ENCODE assay signal across 28 mouse cellular contexts in the genomic region with DNA sequence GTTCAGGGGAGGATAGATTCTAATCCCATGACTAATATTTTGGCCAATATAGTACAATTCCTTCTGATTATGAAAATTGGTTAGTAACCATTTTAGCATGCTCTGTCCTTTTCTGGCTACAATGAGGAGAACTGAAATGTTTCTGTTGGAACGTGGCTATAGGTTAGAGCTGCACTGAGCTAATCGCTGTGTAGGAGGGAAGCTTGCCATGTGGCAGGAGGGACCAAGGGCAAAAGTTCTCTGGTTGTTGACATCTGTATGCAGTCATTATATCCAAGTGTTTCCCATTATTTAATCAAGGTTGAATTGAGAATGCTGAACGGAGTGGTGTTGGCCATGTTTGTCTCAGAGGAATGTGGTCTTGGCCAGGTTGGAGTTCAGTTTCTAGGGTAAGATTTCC.
A peak's percentile ranks its signal among the peaks of the same experiment; 100 is the strongest.
DNase-seq lines count a peak whose midpoint lies in the region; ATAC-seq lines count a peak whose summit lies in the region.
"Had no signal": no experiment of that assay in that cellular context is flagged by ENCODE, and none has a peak within 500 bp of the region (broad histone marks: within the 10 kb centered on the region; RNA-seq: fewer than 3 reads in every experiment).

No protein-coding gene starts in this region.

- H3K4me2 ChIP-seq in midbrain, embryonic 14.5 days (ENCODE audit: low read length), result no peak overlapping the region
- H3K4me2 ChIP-seq in midbrain, embryonic 11.5 days, result no peak overlapping the region
- H3K4me2 ChIP-seq in embryonic facial prominence, embryonic 11.5 days (ENCODE audit: low read depth, low read length), result no peak overlapping the region
- no peak overlapping the region for H3K4me2 ChIP-seq in embryonic facial prominence, embryonic 15.5 days (replicated peaks)
- no peak overlapping the region for H3K4me2 ChIP-seq in hindbrain, embryonic 13.5 days
- H3K4me2 ChIP-seq: embryonic facial prominence, embryonic 12.5 days; heart, embryonic 13.5 days; hindbrain, embryonic 15.5 days had no signal

- ATAC-seq in midbrain, embryonic 14.5 days (ENCODE audit: low FRiP score, low TSS enrichment), result no peak; the same call in 1 of the 2 replicates
- no peak for ATAC-seq in midbrain, embryonic 11.5 days (ENCODE audit: low FRiP score)
- no peak for ATAC-seq in embryonic facial prominence, embryonic 11.5 days (replicated peaks; ENCODE audit: insufficient number of reproducible peaks, low FRiP score, low TSS enrichment, low read depth)
- peak; percentile 80 for ATAC-seq in embryonic facial prominence, embryonic 15.5 days (ENCODE audit: insufficient number of reproducible peaks, low FRiP score, low TSS enrichment, low read depth)
- ATAC-seq in hindbrain, embryonic 13.5 days (ENCODE audit: low FRiP score), result no peak
- ATAC-seq: forebrain, embryonic 14.5 days; intestine, postnatal 0 days had no signal

- no peak overlapping the region for H3K9ac ChIP-seq in midbrain, embryonic 14.5 days (replicated peaks; ENCODE audit: low read length)
- no peak overlapping the region for H3K9ac ChIP-seq in midbrain, embryonic 11.5 days (ENCODE audit: low read length)
- H3K9ac ChIP-seq in embryonic facial prominence, embryonic 11.5 days (replicated peaks; ENCODE audit: low read length), result no peak overlapping the region
- H3K9ac ChIP-seq in embryonic facial prominence, embryonic 15.5 days, result no peak overlapping the region
- H3K9ac ChIP-seq in hindbrain, embryonic 13.5 days, result no peak overlapping the region
- H3K9ac ChIP-seq: embryonic facial prominence, embryonic 12.5 days; heart, embryonic 13.5 days; hindbrain, embryonic 15.5 days had no signal

- no peaks in the 10 kb centered on the region for H3K9me3 ChIP-seq in midbrain, embryonic 14.5 days (ENCODE audit: control insufficient read depth, low read length)
- H3K9me3 ChIP-seq in midbrain, embryonic 11.5 days (ENCODE audit: control insufficient read depth, low read length), result no peaks in the 10 kb centered on the region
- H3K9me3 ChIP-seq in embryonic facial prominence, embryonic 11.5 days (replicated peaks; ENCODE audit: control insufficient read depth, low read length), result no peaks in the 10 kb centered on the region
- no peaks in the 10 kb centered on the region for H3K9me3 ChIP-seq in embryonic facial prominence, embryonic 15.5 days (replicated peaks)
- no peaks in the 10 kb centered on the region for H3K9me3 ChIP-seq in hindbrain, embryonic 13.5 days
- H3K9me3 ChIP-seq: embryonic facial prominence, embryonic 12.5 days; G1E; heart, embryonic 10.5 days; heart, embryonic 13.5 days; hindbrain, embryonic 15.5 days had no signal

- DNase-seq in midbrain, embryonic 14.5 days, result peak; percentile 21
- DNase-seq in midbrain, embryonic 11.5 days (ENCODE audit: low spot score, missing footprints), result no peak
- DNase-seq in Muller cell, postnatal 12 days (ENCODE audit: inconsistent ontology term), result peak; percentile 16
- peak; percentile 67 for DNase-seq in embryonic facial prominence, embryonic 11.5 days (ENCODE audit: low spot score)
- no peak for DNase-seq in gastrocnemius, adult 18-20 months (ENCODE audit: low spot score)
- DNase-seq: adrenal gland, adult 2 months; adrenal gland, postnatal 14 days; B cell, adult 2 months; cerebellum, adult 11 months; cerebellum, adult 2 months; cerebellum, adult 9-11 months; cerebellum, postnatal 36 days; embryo, embryonic 11 days; gastrocnemius, postnatal 10 days; gastrocnemius, postnatal 36 days; heart, adult 18-20 months; heart, postnatal 14 days; heart, postnatal 4 days had no signal

- H3K27ac ChIP-seq in midbrain, embryonic 14.5 days (replicated peaks; ENCODE audit: low read depth, low read length), result no peak overlapping the region
- H3K27ac ChIP-seq in midbrain, embryonic 11.5 days (ENCODE audit: low read depth, low read length), result no peak overlapping the region
- no peak overlapping the region for H3K27ac ChIP-seq in embryonic facial prominence, embryonic 11.5 days (replicated peaks; ENCODE audit: low read depth, low read length)
- no peak overlapping the region for H3K27ac ChIP-seq in embryonic facial prominence, embryonic 15.5 days (replicated peaks)
- no peak overlapping the region for H3K27ac ChIP-seq in hindbrain, embryonic 13.5 days
- H3K27ac ChIP-seq: embryonic facial prominence, embryonic 12.5 days; heart, embryonic 10.5 days; heart, embryonic 13.5 days; hindbrain, embryonic 15.5 days had no signal

- H3K4me3 ChIP-seq in midbrain, embryonic 14.5 days (replicated peaks; ENCODE audit: low read depth, low read length), result no peak overlapping the region
- H3K4me3 ChIP-seq in midbrain, embryonic 11.5 days (ENCODE audit: low read depth, low read length), result no peak overlapping the region
- H3K4me3 ChIP-seq in embryonic facial prominence, embryonic 11.5 days (ENCODE audit: low read depth, low read length), result no peak overlapping the region
- H3K4me3 ChIP-seq in embryonic facial prominence, embryonic 15.5 days (replicated peaks), result no peak overlapping the region
- no peak overlapping the region for H3K4me3 ChIP-seq in hindbrain, embryonic 13.5 days
- H3K4me3 ChIP-seq: embryonic facial prominence, embryonic 12.5 days; heart, embryonic 10.5 days; heart, embryonic 13.5 days; hindbrain, embryonic 15.5 days had no signal

- no peaks in the 10 kb centered on the region for H3K36me3 ChIP-seq in midbrain, embryonic 14.5 days (ENCODE audit: control insufficient read depth, insufficient read depth, low read length)
- no peaks in the 10 kb centered on the region for H3K36me3 ChIP-seq in midbrain, embryonic 11.5 days (ENCODE audit: control insufficient read depth, insufficient read depth, low read length)
- no peaks in the 10 kb centered on the region for H3K36me3 ChIP-seq in embryonic facial prominence, embryonic 11.5 days (replicated peaks; ENCODE audit: control insufficient read depth, insufficient read depth, low read depth, low read length)
- H3K36me3 ChIP-seq in embryonic facial prominence, embryonic 15.5 days, result no peaks in the 10 kb centered on the region
- H3K36me3 ChIP-seq in hindbrain, embryonic 13.5 days, result no peaks in the 10 kb centered on the region
- H3K36me3 ChIP-seq: embryonic facial prominence, embryonic 12.5 days; G1E; heart, embryonic 10.5 days; heart, embryonic 13.5 days; hindbrain, embryonic 15.5 days had no signal

- WGBS in midbrain, embryonic 14.5 days, result 65% methylated on average over 3 of the region's 3 CpGs
- 80% methylated on average over 3 of the region's 3 CpGs for WGBS in midbrain, embryonic 11.5 days
- WGBS in embryonic facial prominence, embryonic 11.5 days, result 48% methylated on average over 3 of the region's 3 CpGs
- 34% methylated on average over 3 of the region's 3 CpGs for WGBS in embryonic facial prominence, embryonic 15.5 days
- 83% methylated on average over 3 of the region's 3 CpGs for WGBS in hindbrain, embryonic 13.5 days

- no peaks in the 10 kb centered on the region for H3K4me1 ChIP-seq in midbrain, embryonic 14.5 days (ENCODE audit: control insufficient read depth, insufficient read depth, low read length)
- H3K4me1 ChIP-seq in midbrain, embryonic 11.5 days (ENCODE audit: control insufficient read depth, insufficient read depth, low read length), result no peaks in the 10 kb centered on the region
- no peaks in the 10 kb centered on the region for H3K4me1 ChIP-seq in embryonic facial prominence, embryonic 11.5 days (ENCODE audit: control insufficient read depth, insufficient read depth, low read length)
- no peaks in the 10 kb centered on the region for H3K4me1 ChIP-seq in embryonic facial prominence, embryonic 15.5 days
- H3K4me1 ChIP-seq in hindbrain, embryonic 13.5 days (replicated peaks), result no peaks in the 10 kb centered on the region
- H3K4me1 ChIP-seq: embryonic facial prominence, embryonic 12.5 days; heart, embryonic 10.5 days; heart, embryonic 13.5 days; hindbrain, embryonic 15.5 days had no signal

- no peaks in the 10 kb centered on the region for H3K27me3 ChIP-seq in midbrain, embryonic 14.5 days (ENCODE audit: control insufficient read depth, insufficient read depth, low read length)
- H3K27me3 ChIP-seq in midbrain, embryonic 11.5 days (ENCODE audit: control insufficient read depth, insufficient read depth, low read length), result no peaks in the 10 kb centered on the region
- no peaks in the 10 kb centered on the region for H3K27me3 ChIP-seq in embryonic facial prominence, embryonic 11.5 days (ENCODE audit: control insufficient read depth, insufficient read depth, low read length)
- H3K27me3 ChIP-seq in embryonic facial prominence, embryonic 15.5 days, result no peaks in the 10 kb centered on the region
- H3K27me3 ChIP-seq in hindbrain, embryonic 13.5 days, result no peaks in the 10 kb centered on the region
- H3K27me3 ChIP-seq: CH12.LX; embryonic facial prominence, embryonic 12.5 days; heart, embryonic 13.5 days; hindbrain, embryonic 15.5 days had no signal

Comparison
In these comparisons a context has a peak if more than half of its experiments do, and no peak if none do; other contexts are left out.
1. DNase-seq: peak in midbrain, embryonic 14.5 days (single experiment), Muller cell, postnatal 12 days (single experiment) and embryonic facial prominence, embryonic 11.5 days (single experiment); none in midbrain, embryonic 11.5 days (single experiment) and gastrocnemius, adult 18-20 months (single experiment).